Mouse (Mus musculus) thymus, adult 2 months (tissue): Measurements from ENCODE around the gene Ddx27. TPM values are rescaled to one million over a fixed set of nuclear protein-coding genes. Genes with fewer than 3 reads are reported as not detected.

ENCODE experiments used
- DNase-seq: peaks from one replicate; pipeline ENCODE4 v3.0.0; 2021
- H3K27ac ChIP-seq: fragments of 200-500 bp; 2 replicates; pipeline ENCODE4 v1.5.1; 2012; ENCODE audit warnings: low read length, control low read depth; ENCODE audit not compliant: control insufficient read depth, insufficient read depth
- H3K27me3 ChIP-seq: fragments of 200-500 bp; 2 replicates; pipeline ENCODE4 v1.6.1; 2012; ENCODE audit warnings: mild to moderate bottlenecking, low read length, moderate library complexity, mixed read lengths; ENCODE audit not compliant: control insufficient read depth, insufficient read depth
- H3K36me3 ChIP-seq: fragments of 200-500 bp; 2 replicates; pipeline ENCODE4 v1.6.1; 2012; ENCODE audit warnings: mild to moderate bottlenecking, low read length, moderate library complexity; ENCODE audit not compliant: control insufficient read depth, insufficient read depth
- H3K4me1 ChIP-seq: fragments of 200-500 bp; replicated peaks from 2 replicates; pipeline ENCODE4 v1.6.1; 2012; ENCODE audit warnings: low read length; ENCODE audit not compliant: control insufficient read depth, insufficient read depth
- H3K4me3 ChIP-seq: fragments of 200-500 bp; 2 replicates; pipeline ENCODE4 v1.5.1; 2012; ENCODE audit warnings: mild to moderate bottlenecking, low read length, control low read depth, moderate library complexity; ENCODE audit not compliant: control insufficient read depth, insufficient read depth
- CTCF ChIP-seq: fragments of 200-500 bp; IDR thresholded peaks from 2 replicates; pipeline ENCODE4 v1.5.1; 2012; ENCODE audit warnings: mild to moderate bottlenecking, control low read depth, low read length, moderate library complexity, borderline replicate concordance; ENCODE audit not compliant: control insufficient read depth, poor library complexity, insufficient read depth; ENCODE audit errors: extremely low read depth
- POLR2A ChIP-seq: fragments of 200-500 bp; IDR thresholded peaks from 2 replicates; pipeline ENCODE4 v1.6.1; 2012; ENCODE audit warnings: mild to moderate bottlenecking, low read length, control low read depth, moderate library complexity; ENCODE audit not compliant: control insufficient read depth, poor library complexity, insufficient read depth; ENCODE audit errors: extremely low read depth
- WGBS: fragments of 180-500 bp; shearing (Covaris S2); methylation state at CpG from one replicate; pipeline ENCODE4 v1.1.7; 2018; 5-methylcytosine and 5-hydroxymethylcytosine counted together
- polyA plus RNA-seq: library from polyadenylated mRNA; depleted of rRNA; stranded (reverse); fragments of >200 nt; gene quantifications from 2 replicates; pipeline ENCODE4 v1.2.3, GENCODE M21; 2012

Ddx27 gene
- polyA plus RNA-seq, 1 experiment, result 46.0 TPM

- Histone ChIP-seq H3K36me3 (no peaks in the 10 kb centered on the region), H3K27me3 (no peaks in the 10 kb centered on the region), H3K4me1 (peaks cover 9% of the 10 kb centered on the region), H3K4me3 (no peak overlapping the region), H3K27ac (no peak overlapping the region)
- TF ChIP-seq CTCF (no peak), POLR2A (no peak)
- WGBS, result 87% methylated on average over 7 of the region's 7 CpGs
- DNase-seq, result no peak
Observed at GRCm38 (mm10) chr2:166990861-166991260, 24.1 kb upstream of the Ddx27 start.

- Histone ChIP-seq H3K36me3 (no peaks in the 10 kb centered on the region), H3K4me3 (no peak overlapping the region), H3K27ac (no peak overlapping the region), H3K27me3 (no peaks in the 10 kb centered on the region), H3K4me1 (peaks cover 13% of the 10 kb centered on the region)
- TF ChIP-seq CTCF (no peak), POLR2A (no peak)
- no peak for DNase-seq
Observed at GRCm38 (mm10) chr2:166991945-166992344, 23.0 kb upstream of the Ddx27 start.

GRCm38 (mm10) chr2:166995021-166995795 is 19.8 kb upstream of the Ddx27 start:
- Histone ChIP-seq H3K4me1 (peaks cover 13% of the 10 kb centered on the region), H3K36me3 (no peaks in the 10 kb centered on the region), H3K27ac (peak overlapping the region; percentile 76), H3K4me3 (peak overlapping the region; percentile 82), H3K27me3 (no peaks in the 10 kb centered on the region)
- 1% methylated on average over 28 of the region's 28 CpGs for WGBS
- no peak for TF ChIP-seq POLR2A
- TF ChIP-seq CTCF, result no peak
- peak; percentile 39 for DNase-seq

GRCm38 (mm10) chr2:166995796-166996532 is 19.0 kb upstream of the Ddx27 start, which contains the start of gene Stau1:
Stau1 (minus strand) TSS chr2:166996299.
- Histone ChIP-seq H3K36me3 (no peaks in the 10 kb centered on the region), H3K4me1 (peaks cover 13% of the 10 kb centered on the region), H3K27me3 (no peaks in the 10 kb centered on the region), H3K27ac (peak within 1 kb of the TSS; percentile 76), H3K4me3 (peak within 1 kb of the TSS; percentile 82)
- under 1% methylated on average over 88 of the region's 88 CpGs for WGBS
- TF ChIP-seq CTCF (no peak), POLR2A (peak; percentile 73)
- peak; percentile 94 for DNase-seq

- no peak for DNase-seq
- Histone ChIP-seq H3K4me3 (peak overlapping the region; percentile 28), H3K4me1 (peaks cover 13% of the 10 kb centered on the region), H3K27me3 (no peaks in the 10 kb centered on the region), H3K27ac (peak overlapping the region; percentile 68), H3K36me3 (no peaks in the 10 kb centered on the region)
- 35% methylated on average over 8 of the region's 8 CpGs for WGBS
- TF ChIP-seq CTCF, result no peak
- peak; percentile 21 for TF ChIP-seq POLR2A
Observed at GRCm38 (mm10) chr2:166996533-166996894, 18.5 kb upstream of the Ddx27 start.

- no peak for DNase-seq
Observed at GRCm38 (mm10) chr2:167001486-167001885, 13.5 kb upstream of the Ddx27 start.

More at GRCm38 (mm10) chr2:167001486-167001885, 13.5 kb upstream of the Ddx27 start:
- no peak for TF ChIP-seq CTCF
- TF ChIP-seq POLR2A, result no peak
- H3K4me1 ChIP-seq, result peaks cover 3% of the 10 kb centered on the region
- no peaks in the 10 kb centered on the region for H3K27me3 ChIP-seq
- H3K27ac ChIP-seq, result no peak overlapping the region
- 90% methylated on average over 9 of the region's 9 CpGs for WGBS
- H3K4me3 ChIP-seq, result no peak overlapping the region
- H3K36me3 ChIP-seq, result no peaks in the 10 kb centered on the region
